Mouse (Mus musculus) cerebellum, adult (tissue): ENCODE measurements at regions not wholly inside any gene's neighbourhood (a gene's known extent, or its start where the extent isn't known, plus 50 kb on each side); places are given as distances from the start of the nearest gene placed in this dataset.

ENCODE experiments used
- ATAC-seq: cut with Nextera tagmentation; 2 replicates; pipeline ENCODE4 v1.9.2; 2017; ENCODE audit warnings: mild to moderate bottlenecking, moderate library complexity, mixed read lengths; ENCODE audit not compliant: insufficient number of reproducible peaks, low FRiP score, low TSS enrichment

GRCm38 (mm10) chr14:81957234-81957633 lies 1973.4 kb downstream of the Olfm4 start:
- ATAC-seq: no peak

GRCm38 (mm10) chr14:81987806-81988205 lies 2003.9 kb downstream of the Olfm4 start:
- ATAC-seq: peak; percentile 97

GRCm38 (mm10) chr14:81988396-81988795 lies 2004.5 kb downstream of the Olfm4 start:
- no peak for ATAC-seq

- ATAC-seq: no peak
Observed at GRCm38 (mm10) chr14:82002790-82003189, 2018.9 kb downstream of the Olfm4 start.

- ATAC-seq: peak; percentile 74; the same call in 1 of the 2 replicates
Observed at GRCm38 (mm10) chr14:82014726-82015125, 2030.8 kb downstream of the Olfm4 start.
